Mouse (Mus musculus): ENCODE measurements around the gene Hoxb4. TPM values are rescaled to one million over a fixed set of nuclear protein-coding genes. Genes with fewer than 3 reads are reported as not detected.
A peak's percentile ranks its signal among the peaks of the same experiment; 100 is the strongest.

Hoxb4 gene
- total and polyA plus RNA-seq, 2 experiments from 2014 or later: 0.66 TPM; not detected in 1

GRCm38 (mm10) chr11:96341701-96342575 lies 23.9 kb downstream of the Hoxb4 start:
- DNase-seq (ENCODE audit: low spot score) (peak; percentile 55), ATAC-seq (ENCODE audit: low FRiP score) (no peak)
- Histone ChIP-seq H3K27ac (ENCODE audit: low read depth, low read length) (no peak overlapping the region), H3K4me1 (ENCODE audit: insufficient read depth, low read length) (no peaks in the 10 kb centered on the region), H3K9ac (replicated peaks; ENCODE audit: low read length, poor library complexity, severe bottlenecking) (no peak overlapping the region), H3K27me3 (ENCODE audit: insufficient read depth, low read length) (peaks cover 97% of the 10 kb centered on the region), H3K36me3 (ENCODE audit: insufficient read depth, low read length) (no peaks in the 10 kb centered on the region), H3K4me3 (ENCODE audit: low read depth, low read length) (no peak overlapping the region), H3K9me3 (ENCODE audit: low read length) (no peaks in the 10 kb centered on the region), H3K4me2 (ENCODE audit: low read depth, low read length, poor library complexity, severe bottlenecking) (no peak overlapping the region)
- TF ChIP-seq CTCF (IDR thresholded peaks at IDR 0.05): no peak
- 2% methylated on average over 40 of the region's 40 CpGs for WGBS

GRCm38 (mm10) chr11:96342576-96342930 lies 24.5 kb downstream of the Hoxb4 start:
- H3K4me2 ChIP-seq (ENCODE audit: low read depth, low read length, poor library complexity, severe bottlenecking): no peak overlapping the region
- peak; percentile 5 for DNase-seq (ENCODE audit: low spot score)
- no peak overlapping the region for H3K9ac ChIP-seq (replicated peaks; ENCODE audit: low read length, poor library complexity, severe bottlenecking)
- ATAC-seq (ENCODE audit: low FRiP score): no peak
- no peaks in the 10 kb centered on the region for H3K4me1 ChIP-seq (ENCODE audit: insufficient read depth, low read length)
- H3K27ac ChIP-seq (ENCODE audit: low read depth, low read length): no peak overlapping the region
- H3K4me3 ChIP-seq (ENCODE audit: low read depth, low read length): no peak overlapping the region
- no peaks in the 10 kb centered on the region for H3K9me3 ChIP-seq (ENCODE audit: low read length)
- TF ChIP-seq CTCF (IDR thresholded peaks at IDR 0.05): no peak
- H3K36me3 ChIP-seq (ENCODE audit: insufficient read depth, low read length): no peaks in the 10 kb centered on the region
- peaks cover 94% of the 10 kb centered on the region for H3K27me3 ChIP-seq (ENCODE audit: insufficient read depth, low read length)
- under 1% methylated on average over 4 of the region's 4 CpGs for WGBS

DNA sequence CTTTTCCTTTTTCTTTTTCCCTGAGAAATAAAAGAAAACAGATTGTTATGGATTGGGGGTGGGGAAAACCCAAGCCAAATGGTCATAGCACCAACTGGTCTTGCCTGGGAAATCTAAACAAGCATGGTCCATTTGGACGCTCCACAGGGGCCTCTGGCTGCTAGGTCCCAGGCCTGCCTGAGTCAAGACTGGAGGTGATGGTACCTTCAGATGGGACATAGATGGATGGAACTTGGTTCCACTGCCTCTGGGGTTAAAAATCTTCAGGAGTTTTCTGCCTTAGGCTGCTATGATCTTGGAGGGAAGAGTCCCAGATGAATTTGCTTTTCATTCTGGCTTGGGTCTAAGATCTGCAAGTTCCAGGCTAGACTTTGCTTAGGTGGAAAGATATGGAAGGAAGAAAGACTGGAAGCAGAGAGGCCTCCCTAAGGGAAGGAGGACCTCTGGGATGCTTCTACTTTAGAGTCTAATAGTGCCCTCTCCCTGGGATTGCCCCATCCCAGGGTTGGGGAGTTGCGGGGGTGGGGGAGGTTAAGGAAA lies 25.2 kb downstream of the Hoxb4 start:
- WGBS: 3% methylated on average over 2 of the region's 2 CpGs
- no peak overlapping the region for H3K4me3 ChIP-seq (ENCODE audit: low read depth, low read length)
- no peak overlapping the region for H3K27ac ChIP-seq (ENCODE audit: low read depth, low read length)
- H3K4me2 ChIP-seq (ENCODE audit: low read depth, low read length, poor library complexity, severe bottlenecking): no peak overlapping the region
- no peaks in the 10 kb centered on the region for H3K9me3 ChIP-seq (ENCODE audit: low read length)
- no peaks in the 10 kb centered on the region for H3K36me3 ChIP-seq (ENCODE audit: insufficient read depth, low read length)
- ATAC-seq (ENCODE audit: low FRiP score) (no peak), DNase-seq (ENCODE audit: low spot score) (peak; percentile 3)
- no peak overlapping the region for H3K9ac ChIP-seq (replicated peaks; ENCODE audit: low read length, poor library complexity, severe bottlenecking)
- no peaks in the 10 kb centered on the region for H3K4me1 ChIP-seq (ENCODE audit: insufficient read depth, low read length)
- peaks cover 93% of the 10 kb centered on the region for H3K27me3 ChIP-seq (ENCODE audit: insufficient read depth, low read length)
- no peak for TF ChIP-seq CTCF (IDR thresholded peaks at IDR 0.05)

DNA sequence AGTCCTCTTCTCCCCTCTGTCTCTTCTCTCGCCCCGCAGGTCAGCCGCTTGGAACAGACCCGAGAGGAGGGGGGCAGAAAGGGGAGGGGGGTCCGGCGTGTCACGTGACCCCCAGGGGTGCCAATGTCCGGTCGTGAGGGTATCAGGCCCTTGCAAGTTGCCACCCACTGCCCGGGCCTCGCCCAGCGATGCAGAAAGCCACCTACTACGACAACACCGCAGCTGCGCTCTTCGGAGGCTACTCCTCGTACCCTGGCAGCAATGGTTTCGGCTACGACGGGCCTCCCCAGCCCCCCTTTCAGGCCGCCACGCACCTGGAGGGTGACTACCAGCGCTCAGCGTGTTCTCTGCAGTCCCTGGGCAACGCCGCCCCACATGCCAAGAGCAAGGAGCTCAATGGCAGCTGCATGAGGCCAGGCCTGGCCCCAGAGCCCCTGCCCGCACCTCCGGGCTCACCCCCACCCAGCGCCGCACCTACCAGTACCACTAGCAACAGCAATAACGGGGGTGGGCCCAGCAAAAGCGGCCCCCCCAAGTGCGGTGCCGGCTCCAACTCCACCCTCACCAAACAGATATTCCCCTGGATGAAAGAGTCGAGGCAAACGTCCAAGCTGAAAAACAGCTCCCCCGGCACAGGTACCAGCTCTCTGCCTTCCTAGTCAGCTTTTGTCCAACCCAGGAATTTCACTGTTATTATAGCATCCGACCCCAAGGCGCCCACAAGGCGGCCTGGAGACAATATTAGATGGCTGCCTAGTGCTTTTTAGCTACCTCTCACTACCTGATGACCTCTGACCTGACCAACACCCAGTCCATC lies 26.2 kb downstream of the Hoxb4 start:
- H3K27ac ChIP-seq (ENCODE audit: low read depth, low read length): no peak overlapping the region
- H3K4me1 ChIP-seq (ENCODE audit: insufficient read depth, low read length): no peaks in the 10 kb centered on the region
- WGBS: 1% methylated on average over 39 of the region's 40 CpGs
- no peaks in the 10 kb centered on the region for H3K9me3 ChIP-seq (ENCODE audit: low read length)
- H3K4me2 ChIP-seq (ENCODE audit: low read depth, low read length, poor library complexity, severe bottlenecking): no peak overlapping the region
- DNase-seq (ENCODE audit: low spot score) (peak; percentile 40), ATAC-seq (ENCODE audit: low FRiP score) (no peak)
- no peaks in the 10 kb centered on the region for H3K36me3 ChIP-seq (ENCODE audit: insufficient read depth, low read length)
- H3K27me3 ChIP-seq (ENCODE audit: insufficient read depth, low read length): peaks cover 92% of the 10 kb centered on the region
- no peak overlapping the region for H3K9ac ChIP-seq (replicated peaks; ENCODE audit: low read length, poor library complexity, severe bottlenecking)
- no peak for TF ChIP-seq CTCF (IDR thresholded peaks at IDR 0.05)
- no peak overlapping the region for H3K4me3 ChIP-seq (ENCODE audit: low read depth, low read length)

- H3K4me2 ChIP-seq (ENCODE audit: low read depth, low read length, poor library complexity, severe bottlenecking): no peak overlapping the region
- no peak overlapping the region for H3K9ac ChIP-seq (replicated peaks; ENCODE audit: low read length, poor library complexity, severe bottlenecking)
- H3K27ac ChIP-seq (ENCODE audit: low read depth, low read length): no peak overlapping the region
- H3K9me3 ChIP-seq (ENCODE audit: low read length): no peaks in the 10 kb centered on the region
- ATAC-seq (ENCODE audit: low FRiP score): no peak
- no peaks in the 10 kb centered on the region for H3K36me3 ChIP-seq (ENCODE audit: insufficient read depth, low read length)
- no peak for TF ChIP-seq CTCF (IDR thresholded peaks at IDR 0.05)
- 6% methylated on average over 6 of the region's 6 CpGs for WGBS
- H3K4me3 ChIP-seq (ENCODE audit: low read depth, low read length): no peak overlapping the region
- no peak for DNase-seq (ENCODE audit: low spot score)
- peaks cover 92% of the 10 kb centered on the region for H3K27me3 ChIP-seq (ENCODE audit: insufficient read depth, low read length)
- H3K4me1 ChIP-seq (ENCODE audit: insufficient read depth, low read length): no peaks in the 10 kb centered on the region
Observed at GRCm38 (mm10) chr11:96344878-96345159, 26.8 kb downstream of the Hoxb4 start.
